Mouse (Mus musculus) midbrain, embryonic 12.5 days (tissue): ENCODE measurements around the gene Ankfy1. TPM values are rescaled to one million over a fixed set of nuclear protein-coding genes. Genes with fewer than 3 reads are reported as not detected.
A peak's percentile ranks its signal among the peaks of the same experiment; 100 is the strongest.
"Not testable (repeated sequence)": the region's sequence is repeated elsewhere in the genome, so short reads cannot be mapped to it uniquely, and the experiment has no call there.

Experiments used
- ATAC-seq: fragments of 200-750 bp; cut with Nextera tagmentation; 2 replicates; pipeline ENCODE4 v1.8.0; 2017; ENCODE audit warnings: low read depth, moderate TSS enrichment, moderate library complexity; ENCODE audit not compliant: low FRiP score
- H3K27ac ChIP-seq: fragments of 300-500 bp; sonication (generic); replicated peaks from 2 replicates; pipeline ENCODE4 v1.5.1; 2016; ENCODE audit warnings: mild to moderate bottlenecking
- H3K27me3 ChIP-seq: fragments of 300-500 bp; sonication (generic); 2 replicates; pipeline ENCODE4 v1.6.1; 2016; ENCODE audit warnings: mild to moderate bottlenecking
- H3K36me3 ChIP-seq: fragments of 300-500 bp; sonication (generic); 2 replicates; pipeline ENCODE4 v1.6.1; 2016
- H3K4me1 ChIP-seq: fragments of 300-500 bp; sonication (generic); 2 replicates; pipeline ENCODE4 v1.6.1; 2016
- H3K4me2 ChIP-seq: fragments of 300-500 bp; sonication (generic); replicated peaks from 2 replicates; pipeline ENCODE4 v1.6.1; 2016; ENCODE audit warnings: mild to moderate bottlenecking, moderate library complexity
- H3K4me3 ChIP-seq: fragments of 300-500 bp; sonication (generic); 2 replicates; pipeline ENCODE4 v1.5.1; 2016; ENCODE audit warnings: mild to moderate bottlenecking
- H3K9ac ChIP-seq: fragments of 300-500 bp; sonication (generic); replicated peaks from 2 replicates; pipeline ENCODE4 v1.6.1; 2016; ENCODE audit warnings: mild to moderate bottlenecking, moderate library complexity
- H3K9me3 ChIP-seq: fragments of 300-500 bp; sonication (generic); 2 replicates; pipeline ENCODE4 v1.6.1; 2016; ENCODE audit warnings: mild to moderate bottlenecking
- WGBS: fragments of 180-500 bp; shearing (Covaris S2); methylation state at CpG from one replicate; pipeline ENCODE4 v1.1.7; 2016; 5-methylcytosine and 5-hydroxymethylcytosine counted together
- polyA plus RNA-seq: library from polyadenylated mRNA; unstranded; fragments of >200 nt; fragmentation: Nextera tagmentation; extraction: Ambion mirVana; gene quantifications from 2 replicates; pipeline ENCODE4 v1.2.1, GENCODE M21; 2016

Gene Ankfy1
- polyA plus RNA-seq, 1 experiment from 2014 or later = 35.3 TPM

DNA sequence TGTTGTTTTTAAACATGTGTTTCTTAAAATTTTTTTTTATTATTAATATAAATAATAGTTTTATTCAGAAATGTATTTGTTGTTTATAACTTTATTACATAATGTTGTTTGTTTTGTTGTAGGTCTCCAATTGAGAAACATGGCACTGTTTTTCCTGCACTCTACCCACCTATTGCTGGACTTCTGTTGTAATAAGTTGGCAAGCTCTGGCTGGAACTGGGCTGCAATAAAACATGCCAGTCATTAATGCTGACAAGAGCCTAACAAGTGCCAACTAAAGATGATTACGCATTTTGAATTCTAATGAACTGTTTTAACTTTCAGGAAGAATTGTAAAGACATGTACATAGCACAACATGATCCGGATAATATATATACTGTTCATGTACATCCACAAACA is 6.4 kb upstream of the Ankfy1 start:
- no peak overlapping the region for H3K4me3 ChIP-seq
- 97% methylated on average over 2 of the region's 2 CpGs for WGBS
- no peak overlapping the region for H3K9ac ChIP-seq
- H3K4me2 ChIP-seq = no peak overlapping the region
- no peaks in the 10 kb centered on the region for H3K4me1 ChIP-seq
- H3K27me3 ChIP-seq = no peaks in the 10 kb centered on the region
- ATAC-seq = no peak
- no peak overlapping the region for H3K27ac ChIP-seq
- H3K36me3 ChIP-seq = peaks cover 12% of the 10 kb centered on the region
- no peaks in the 10 kb centered on the region for H3K9me3 ChIP-seq

DNA sequence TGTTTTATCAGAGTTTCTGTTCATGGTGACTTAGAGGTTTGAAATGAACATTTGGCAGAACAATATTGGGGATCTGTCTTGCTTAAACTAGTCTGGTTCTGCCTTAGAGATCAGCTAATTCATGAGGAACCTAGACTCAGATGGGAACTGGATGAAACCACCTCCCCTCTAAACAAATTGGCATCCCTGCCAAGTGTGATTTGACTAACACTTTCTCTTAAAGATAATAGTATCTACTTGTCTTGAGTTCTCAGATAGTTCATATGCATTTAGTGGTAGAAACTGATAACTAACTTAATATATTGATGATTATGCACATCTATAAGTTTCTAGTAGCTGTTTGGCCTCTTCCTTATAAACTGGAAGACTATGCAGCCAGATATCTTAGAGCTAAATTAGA is 3.1 kb upstream of the Ankfy1 start:
- Histone ChIP-seq H3K9ac (no peak overlapping the region), H3K36me3 (0 out of 2 replicates have a peak, but pooled peaks cover 5% of the 10 kb centered on the region), H3K27me3 (no peaks in the 10 kb centered on the region), H3K4me2 (no peak overlapping the region), H3K4me1 (peaks cover 13% of the 10 kb centered on the region), H3K4me3 (no peak overlapping the region), H3K27ac (no peak overlapping the region), H3K9me3 (no peaks in the 10 kb centered on the region)
- no peak for ATAC-seq

DNA sequence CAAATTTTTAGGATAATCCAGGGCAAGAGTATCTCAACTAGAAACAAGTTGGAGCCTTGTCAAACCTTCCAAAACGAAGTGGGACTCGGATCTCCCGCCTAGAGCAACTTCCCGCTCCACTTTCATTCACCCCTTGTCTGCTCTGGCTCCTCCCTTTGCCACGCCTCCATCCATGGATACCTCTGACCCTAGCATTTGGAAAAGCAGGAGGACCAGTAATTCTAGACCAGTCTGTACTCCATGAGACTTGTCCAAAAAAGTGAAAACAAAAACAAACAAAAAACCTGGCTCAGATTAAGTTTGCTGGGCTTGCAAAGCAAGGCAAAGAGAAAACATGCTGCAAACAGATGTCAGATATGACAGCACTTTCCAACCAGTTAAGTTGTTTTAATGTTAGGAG is 1.6 kb upstream of the Ankfy1 start:
- Histone ChIP-seq H3K36me3 (0 out of 2 replicates have a peak, but pooled peaks cover 5% of the 10 kb centered on the region), H3K4me2 (no peak overlapping the region), H3K4me1 (peaks cover 22% of the 10 kb centered on the region), H3K27me3 (no peaks in the 10 kb centered on the region), H3K9ac (no peak overlapping the region), H3K4me3 (no peak overlapping the region), H3K9me3 (no peaks in the 10 kb centered on the region), H3K27ac (no peak overlapping the region)
- WGBS = 10% methylated on average over 5 of the region's 5 CpGs
- ATAC-seq = no peak

DNA sequence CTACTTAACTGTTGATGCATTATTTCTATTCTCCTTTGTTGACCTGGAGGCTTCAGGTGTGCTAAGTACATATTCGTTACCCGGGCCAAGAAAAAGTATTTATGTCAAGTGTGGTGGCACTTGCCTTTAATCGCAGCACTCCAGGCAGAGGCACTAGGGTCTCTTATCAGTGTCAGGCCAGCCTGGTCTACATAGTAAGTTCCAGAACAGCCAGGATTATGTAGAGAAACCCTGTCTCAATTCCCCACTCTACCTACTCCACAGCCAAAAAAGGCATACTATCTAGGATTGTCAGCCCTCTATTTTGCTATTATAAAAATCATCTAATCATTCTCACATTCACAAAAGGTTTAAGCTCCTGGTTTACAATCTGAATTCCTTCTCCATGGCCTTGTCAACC is 691 bp upstream of the Ankfy1 start:
- ATAC-seq = no peak
- Histone ChIP-seq H3K4me2 (peak overlapping the region; percentile 83), H3K4me3 (peak overlapping the region; percentile 73), H3K27me3 (no peaks in the 10 kb centered on the region), H3K9ac (0 out of 2 replicates have a peak overlapping the region, but pooled peaks have one; percentile 74), H3K27ac (no peak overlapping the region), H3K9me3 (no peaks in the 10 kb centered on the region), H3K36me3 (0 out of 2 replicates have a peak, but pooled peaks cover 5% of the 10 kb centered on the region), H3K4me1 (peaks cover 26% of the 10 kb centered on the region)
- 71% methylated on average over 3 of the region's 3 CpGs for WGBS

DNA sequence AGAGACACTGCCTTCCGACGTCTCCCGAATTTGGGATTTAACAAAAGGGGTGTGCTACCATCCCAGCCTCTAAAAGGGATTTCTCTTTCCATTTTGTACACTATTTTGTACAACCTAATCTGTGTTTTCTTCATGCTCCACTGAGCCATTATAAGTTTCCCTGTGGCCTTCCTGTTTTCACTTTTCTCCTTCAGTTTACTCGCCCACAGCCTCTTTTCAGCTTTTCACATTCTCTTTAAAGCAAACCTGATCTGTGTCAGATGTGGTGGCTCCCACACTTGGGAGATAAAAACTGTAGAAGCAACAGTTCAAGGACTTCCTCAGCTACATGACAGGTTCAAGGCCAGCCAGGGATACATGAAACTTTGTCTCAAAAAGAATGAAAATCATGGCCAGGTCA is 2.5 kb downstream of the Ankfy1 start:
- Histone ChIP-seq H3K9me3 (no peaks in the 10 kb centered on the region), H3K4me3 (no peak overlapping the region)
- whole genome bisulfite sequencing = 87% methylated on average over 4 of the region's 4 CpGs

DNA sequence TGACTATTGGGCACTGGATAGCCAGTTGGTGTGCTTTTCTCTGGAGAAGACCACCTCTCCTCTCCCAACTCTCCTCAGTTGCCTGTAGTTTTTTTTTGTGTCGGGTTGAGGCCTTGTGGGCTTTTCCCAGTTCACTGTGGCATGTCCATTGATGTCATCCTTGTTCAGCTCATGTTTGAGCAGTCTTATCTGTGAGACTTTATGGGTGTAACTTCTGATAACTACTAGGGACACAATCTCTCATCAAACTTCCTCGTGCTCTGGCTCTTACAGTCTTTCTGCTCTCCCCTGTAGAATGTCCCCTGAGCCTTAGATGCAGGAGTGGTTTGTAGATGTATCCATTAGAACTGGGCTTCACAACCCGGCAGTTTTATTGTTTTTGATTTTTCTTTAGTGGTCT is 5.2 kb downstream of the Ankfy1 start:
- no peaks in the 10 kb centered on the region for H3K27me3 ChIP-seq
- H3K9me3 ChIP-seq = no peaks in the 10 kb centered on the region
- no peak for ATAC-seq
- 0 out of 2 replicates have a peak, but pooled peaks cover 13% of the 10 kb centered on the region for H3K36me3 ChIP-seq
- no peak overlapping the region for H3K4me2 ChIP-seq
- no peak overlapping the region for H3K4me3 ChIP-seq
- peaks cover 26% of the 10 kb centered on the region for H3K4me1 ChIP-seq
- H3K27ac ChIP-seq = no peak overlapping the region
- 89% methylated on average over 3 of the region's 3 CpGs for WGBS
- no peak overlapping the region for H3K9ac ChIP-seq

More for the DNA sequence above, 2.5 kb downstream of the Ankfy1 start:
- no peak overlapping the region for H3K9ac ChIP-seq
- no peaks in the 10 kb centered on the region for H3K27me3 ChIP-seq
- H3K27ac ChIP-seq = no peak overlapping the region
- 0 out of 2 replicates have a peak, but pooled peaks cover 13% of the 10 kb centered on the region for H3K36me3 ChIP-seq
- ATAC-seq = no peak
- peaks cover 26% of the 10 kb centered on the region for H3K4me1 ChIP-seq
- H3K4me2 ChIP-seq = no peak overlapping the region

DNA sequence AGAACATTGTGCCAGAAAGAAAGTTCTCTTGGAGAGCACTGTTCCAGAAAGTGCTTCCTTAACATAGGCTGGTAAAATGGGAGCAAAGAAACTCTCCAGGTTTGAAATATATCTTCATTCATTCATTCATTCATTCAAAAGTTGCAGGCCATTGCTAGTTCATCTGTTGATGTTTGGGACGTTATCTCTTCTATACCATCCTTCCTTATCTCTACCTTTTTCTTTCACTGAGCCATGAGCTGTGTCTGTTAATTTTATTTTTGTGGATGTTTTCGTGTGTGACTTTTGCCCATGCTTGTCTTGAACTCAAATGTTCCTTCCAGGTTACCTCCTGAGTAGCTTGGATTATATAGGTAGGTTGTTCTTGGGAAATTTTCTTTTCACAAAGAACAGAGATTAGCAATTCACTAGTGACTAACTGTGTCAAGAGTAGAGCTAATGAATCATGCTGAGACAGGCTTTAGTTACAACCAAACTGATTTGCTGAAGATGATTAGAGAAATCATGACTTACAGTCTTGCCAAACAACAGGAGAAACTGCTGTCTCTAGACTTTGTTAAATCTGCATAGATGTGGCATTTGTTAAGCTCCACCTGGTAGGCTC is 6.7 kb downstream of the Ankfy1 start:
- Histone ChIP-seq H3K36me3 (0 out of 2 replicates have a peak, but pooled peaks cover 13% of the 10 kb centered on the region), H3K9ac (no peak overlapping the region), H3K4me2 (no peak overlapping the region), H3K4me1 (peaks cover 15% of the 10 kb centered on the region), H3K9me3 (no peaks in the 10 kb centered on the region), H3K27ac (no peak overlapping the region), H3K27me3 (no peaks in the 10 kb centered on the region), H3K4me3 (no peak overlapping the region)
- no peak for ATAC-seq
- 93% methylated on average over 2 of the region's 2 CpGs for WGBS

DNA sequence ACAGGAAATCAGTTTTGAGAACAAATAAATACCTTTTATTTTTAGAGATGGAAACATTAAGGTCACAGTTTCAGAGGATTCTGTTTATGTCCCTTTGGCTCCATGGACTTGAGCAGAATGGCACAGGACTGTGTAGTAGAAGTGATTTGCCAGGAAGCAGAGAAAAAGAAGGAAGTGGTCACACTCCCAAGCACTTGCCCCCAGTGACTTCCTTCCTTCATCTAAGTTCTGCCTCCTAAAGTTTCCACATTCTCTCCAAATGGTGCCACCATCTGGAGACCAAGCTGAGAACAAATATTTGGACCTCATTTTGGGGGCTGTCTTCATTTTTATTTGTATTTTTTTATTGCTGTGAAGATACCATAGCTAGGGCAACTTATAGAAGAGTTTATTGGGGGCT is 7.5 kb downstream of the Ankfy1 start:
- 0 out of 2 replicates have a peak, but pooled peaks cover 13% of the 10 kb centered on the region for H3K36me3 ChIP-seq
- no peak overlapping the region for H3K4me2 ChIP-seq
- H3K9ac ChIP-seq = no peak overlapping the region
- no peak overlapping the region for H3K4me3 ChIP-seq
- no peak for ATAC-seq
- no peaks in the 10 kb centered on the region for H3K9me3 ChIP-seq
- H3K27me3 ChIP-seq = no peaks in the 10 kb centered on the region
- H3K4me1 ChIP-seq = peaks cover 8% of the 10 kb centered on the region; the same call in 1 of the 2 replicates
- no peak overlapping the region for H3K27ac ChIP-seq

DNA sequence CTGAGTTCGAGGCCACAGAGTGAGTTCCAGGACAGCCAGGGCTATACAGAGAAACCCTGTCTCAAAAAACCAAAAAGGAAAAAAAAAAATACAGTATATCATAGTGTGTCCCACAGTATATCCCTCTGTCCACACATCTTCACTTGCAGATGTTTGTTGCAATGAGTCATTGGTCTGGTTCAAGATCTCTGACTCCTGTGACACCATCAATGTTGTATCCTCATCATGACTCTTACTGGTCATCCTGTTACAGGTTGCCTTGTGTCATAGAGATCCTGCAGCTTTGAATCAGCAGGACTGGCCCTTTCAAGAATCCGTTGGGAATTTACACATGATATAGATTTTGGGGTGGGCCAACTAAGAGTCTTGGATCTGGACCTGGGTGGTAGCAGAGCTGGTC is 15.3 kb downstream of the Ankfy1 start:
- not testable (repeated sequence) for ATAC-seq, H3K27me3 ChIP-seq, H3K4me3 ChIP-seq, H3K36me3 ChIP-seq, H3K27ac ChIP-seq, H3K9ac ChIP-seq, H3K4me2 ChIP-seq, H3K4me1 ChIP-seq, H3K9me3 ChIP-seq
- 94% methylated on average over 2 of the region's 2 CpGs for WGBS

DNA sequence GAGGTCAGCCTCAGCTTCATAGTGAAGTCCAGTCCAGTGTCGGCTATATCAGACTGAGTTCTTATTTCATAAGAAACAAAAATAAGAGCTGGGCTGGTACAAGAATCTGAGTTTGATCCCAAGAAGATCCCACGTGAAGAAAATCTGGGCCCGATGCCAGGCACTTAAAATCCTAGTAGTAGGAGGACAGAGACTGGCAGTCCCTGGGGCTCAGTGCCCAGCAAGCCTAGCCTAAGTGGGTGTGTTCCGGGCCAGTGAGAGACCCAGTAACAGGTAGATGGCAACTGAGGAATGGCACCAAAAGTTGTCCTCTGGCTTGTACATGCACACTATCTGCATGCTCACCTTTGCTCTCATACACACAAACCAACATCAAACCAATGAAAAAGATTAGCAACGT is 22.9 kb downstream of the Ankfy1 start:
- no peak overlapping the region for H3K9ac ChIP-seq
- H3K9me3 ChIP-seq = no peaks in the 10 kb centered on the region
- H3K27ac ChIP-seq = no peak overlapping the region
- H3K4me2 ChIP-seq = no peak overlapping the region
- H3K4me1 ChIP-seq = no peaks in the 10 kb centered on the region
- H3K4me3 ChIP-seq = no peak overlapping the region
- 96% methylated on average over 5 of the region's 5 CpGs for WGBS
- H3K36me3 ChIP-seq = peaks cover 27% of the 10 kb centered on the region
- no peaks in the 10 kb centered on the region for H3K27me3 ChIP-seq
- no peak for ATAC-seq

DNA sequence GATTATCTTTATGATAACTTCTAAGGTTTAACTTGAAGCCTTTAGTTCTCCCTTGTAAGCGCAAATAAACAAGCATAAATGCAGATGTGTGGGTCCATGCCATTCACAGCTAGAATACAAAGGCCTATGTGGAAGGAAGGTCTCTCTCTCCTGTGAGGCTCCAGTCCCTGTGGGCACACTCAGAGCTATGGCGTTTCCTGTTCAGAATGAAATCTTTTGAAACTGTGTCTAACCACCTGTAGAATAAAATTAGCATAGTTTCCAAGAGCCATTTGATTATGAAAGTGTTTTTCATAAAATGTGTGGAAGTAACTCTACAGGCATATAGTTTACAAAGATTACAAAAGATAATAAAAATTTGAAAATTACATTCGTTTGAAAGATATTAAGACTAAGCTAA is 28.4 kb downstream of the Ankfy1 start:
- no peak for ATAC-seq
- Histone ChIP-seq H3K27ac (no peak overlapping the region), H3K36me3 (peaks cover 28% of the 10 kb centered on the region), H3K27me3 (no peaks in the 10 kb centered on the region), H3K4me3 (no peak overlapping the region), H3K4me1 (no peaks in the 10 kb centered on the region), H3K9me3 (no peaks in the 10 kb centered on the region), H3K9ac (no peak overlapping the region), H3K4me2 (no peak overlapping the region)
- WGBS = 90% methylated on average over 3 of the region's 3 CpGs

DNA sequence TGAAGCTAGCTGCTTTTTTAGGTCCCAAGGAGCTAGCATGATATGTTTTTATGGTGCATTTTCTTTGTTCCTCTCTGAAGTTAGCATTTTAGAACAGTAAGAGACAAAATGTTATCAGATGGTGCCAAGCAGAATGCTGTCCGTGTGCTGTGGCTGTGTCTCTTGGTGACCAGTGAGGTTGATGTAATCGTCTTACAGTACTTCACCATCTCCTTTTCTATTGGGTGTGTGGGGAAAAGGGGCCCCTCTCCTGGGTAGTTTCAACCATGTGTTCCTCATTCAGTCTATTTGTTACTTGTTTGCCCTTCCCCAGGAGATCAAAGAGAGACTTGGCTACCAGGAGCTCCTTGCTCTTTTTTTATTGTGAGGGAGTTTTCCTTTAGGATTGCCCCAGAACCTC is 33.4 kb downstream of the Ankfy1 start:
- H3K36me3 ChIP-seq = peaks cover 10% of the 10 kb centered on the region; the same call in 1 of the 2 replicates
- ATAC-seq = no peak
- no peak overlapping the region for H3K4me2 ChIP-seq
- H3K27me3 ChIP-seq = no peaks in the 10 kb centered on the region
- H3K4me1 ChIP-seq = no peaks in the 10 kb centered on the region
- H3K9me3 ChIP-seq = no peaks in the 10 kb centered on the region
- no peak overlapping the region for H3K27ac ChIP-seq
- H3K4me3 ChIP-seq = no peak overlapping the region
- H3K9ac ChIP-seq = no peak overlapping the region
- 74% methylated on average over 2 of the region's 2 CpGs for WGBS

DNA sequence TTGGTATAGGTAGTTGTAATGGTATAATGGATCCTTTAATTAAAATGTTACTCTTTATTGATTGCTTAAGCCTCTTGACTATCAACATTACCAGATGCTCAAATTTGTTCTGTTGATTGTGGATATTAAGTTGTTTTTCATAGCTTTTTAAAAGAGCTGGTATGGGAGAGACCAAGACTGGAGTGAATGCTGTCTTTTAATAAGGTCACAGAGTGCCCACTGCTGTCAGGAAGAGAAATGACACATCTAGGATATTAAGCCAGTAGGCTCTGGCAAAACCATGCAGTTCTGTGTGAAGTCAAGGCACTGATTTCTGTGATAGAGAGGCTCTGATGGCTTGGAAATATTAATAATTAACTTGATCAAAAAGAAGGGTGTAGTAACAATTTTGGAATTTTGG is 34.1 kb downstream of the Ankfy1 start:
- Histone ChIP-seq H3K27me3 (no peaks in the 10 kb centered on the region), H3K27ac (no peak overlapping the region), H3K36me3 (peaks cover 13% of the 10 kb centered on the region), H3K9ac (no peak overlapping the region), H3K4me2 (no peak overlapping the region), H3K4me1 (no peaks in the 10 kb centered on the region), H3K9me3 (no peaks in the 10 kb centered on the region), H3K4me3 (no peak overlapping the region)
- no peak for ATAC-seq
